Mouse (Mus musculus): Measurements from ENCODE around the gene Serpinb9g. TPM values are rescaled to one million over a fixed set of nuclear protein-coding genes. Genes with fewer than 3 reads are reported as not detected.
"Not testable (repeated sequence)": the region's sequence is repeated elsewhere in the genome, so short reads cannot be mapped to it uniquely, and the experiment has no call there.

Serpinb9g gene
- total RNA-seq (2021): not detected

DNA sequence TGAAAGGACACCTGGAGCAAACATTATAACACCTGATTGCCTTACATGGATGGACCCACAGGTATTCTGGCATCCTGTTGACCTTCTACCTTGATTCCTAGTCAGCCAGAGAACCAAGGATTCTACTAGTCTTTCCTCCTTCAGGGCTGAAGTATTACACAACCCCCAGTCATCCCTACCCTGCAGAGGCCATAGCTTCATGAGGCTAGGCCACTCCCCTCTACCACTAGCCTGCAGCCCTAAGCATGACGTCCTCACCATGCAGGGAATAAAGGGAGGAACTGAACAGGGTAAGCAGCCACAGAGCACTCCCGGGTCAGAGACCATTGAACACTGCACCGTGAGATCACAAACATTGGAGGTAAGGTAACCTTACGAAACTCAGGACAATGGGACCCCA lies at the start of gene Serpinb9g:
Serpinb9g (plus strand) TSS at position 301 of the 400 bp plus-strand sequence.
- intact Hi-C loops (cut with DNase I); DNase-seq (ENCODE audit: extremely low spot score in 1 of 2, low spot score in 2 of 2): not testable (repeated sequence)

DNA sequence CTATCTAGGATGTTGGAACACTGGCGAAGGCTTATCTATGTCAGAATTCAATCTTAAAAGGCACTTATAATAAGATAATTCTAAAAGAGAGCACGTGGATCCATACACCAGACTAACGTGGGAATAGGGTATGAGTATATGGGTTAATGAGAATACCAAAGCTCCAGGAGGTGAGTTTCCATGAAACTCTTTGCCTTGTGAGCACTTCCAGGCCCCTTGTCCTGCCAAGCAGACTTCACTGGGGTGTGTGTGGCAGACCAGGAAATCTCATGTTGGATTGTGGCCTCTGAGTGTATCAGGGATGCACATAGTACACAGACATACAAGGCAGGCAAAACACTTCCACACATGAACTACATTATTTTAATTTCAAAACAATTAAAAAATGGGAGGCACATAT lies 718 bp upstream of the Serpinb9g start:
- intact Hi-C loops (cut with DNase I): not testable (repeated sequence)

DNA sequence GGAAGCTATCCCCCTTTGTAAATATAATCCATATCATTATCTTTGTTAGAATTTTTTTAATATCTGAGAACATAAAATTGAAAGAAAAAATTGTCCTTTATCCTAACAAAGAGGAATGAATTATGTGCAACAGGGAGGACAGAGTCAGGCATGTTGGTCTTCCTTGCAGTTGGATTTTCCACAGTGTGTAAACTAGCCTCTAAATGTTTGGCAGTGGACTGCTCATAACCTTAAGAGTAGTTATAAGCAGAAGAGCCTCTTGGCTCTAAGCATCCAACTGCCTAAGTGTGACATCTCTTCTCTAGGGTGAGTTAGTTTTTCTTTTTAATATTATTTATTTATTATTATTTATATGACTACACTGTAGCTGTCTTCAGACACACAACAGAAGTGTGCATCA lies 40.0 kb downstream of the Serpinb9g start:
- intact Hi-C loops (cut with DNase I): no loop called here
- DNase-seq (ENCODE audit: extremely low spot score in 1 of 2, low spot score in 2 of 2): no peak

More for the DNA sequence above, 718 bp upstream of the Serpinb9g start:
- not testable (repeated sequence) for DNase-seq (ENCODE audit: extremely low spot score in 1 of 2, low spot score in 2 of 2)

- intact Hi-C loops (cut with DNase I): no loop called here
- no peak for DNase-seq (ENCODE audit: extremely low spot score in 1 of 2, low spot score in 2 of 2)
Measured at GRCm38 (mm10) chr13:33532814-33533213, 48.2 kb downstream of the Serpinb9g start.

Other genes starting within 250 kb of the Serpinb9g start
- not detected for gene Serpinb9e, start 235.2 kb upstream of the Serpinb9g start, total RNA-seq (2021)
- not detected for gene Serpinb9f, start 160.7 kb upstream of the Serpinb9g start, total RNA-seq (2021)
- not detected for gene Gm11397, start 89.0 kb upstream of the Serpinb9g start, total RNA-seq (2021)
- gene Serpinb6d, start 176.6 kb downstream of the Serpinb9g start, total RNA-seq (2021): not detected

Data from left cerebral cortex, postnatal 10 days (tissue).